Mouse (Mus musculus): Measurements from ENCODE around the gene Clcn7. TPM values are rescaled to one million over a fixed set of nuclear protein-coding genes. Genes with fewer than 3 reads are reported as not detected.
"Not testable (repeated sequence)": the region's sequence is repeated elsewhere in the genome, so short reads cannot be mapped to it uniquely, and the experiment has no call there.

Clcn7 gene
- polyA plus RNA-seq, 1 experiment from 2014 or later = 34.3 TPM

DNA sequence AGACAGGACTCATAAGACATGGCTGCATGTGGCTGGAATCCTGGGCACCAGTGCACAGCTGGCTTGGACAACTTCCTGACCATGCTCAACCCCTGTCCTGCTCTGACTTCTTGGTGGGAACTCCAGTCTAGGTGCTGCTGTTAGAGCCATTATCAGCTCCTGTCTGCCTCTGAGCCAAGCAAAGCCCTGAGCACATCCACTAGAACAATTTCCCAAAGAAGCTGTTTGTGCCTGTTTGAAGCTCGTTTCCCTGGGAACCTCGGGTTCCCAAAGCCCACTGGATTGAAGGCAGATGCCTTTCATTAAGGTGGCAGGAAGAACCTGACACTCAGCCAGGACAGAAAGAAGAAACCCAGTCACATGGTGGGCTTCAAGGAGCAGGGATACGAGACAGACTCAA, 12.8 kb upstream of the Clcn7 start, which contains the start of gene Ptx4:
Gene Ptx4, plus strand, starts transcription at position 355 of the 400 bp plus-strand sequence.
- Histone ChIP-seq H3K4me2 (ENCODE audit: low read length) (no peak within 1 kb of the TSS), H3K27me3 (replicated peaks; ENCODE audit: control insufficient read depth, insufficient read depth, low read length) (no peaks in the 10 kb centered on the region; the same call in 1 of the 2 replicates), H3K4me3 (replicated peaks; ENCODE audit: low read length) (no peak within 1 kb of the TSS), H3K4me1 (replicated peaks; ENCODE audit: control insufficient read depth, insufficient read depth, low read length) (peaks cover 5% of the 10 kb centered on the region), H3K36me3 (ENCODE audit: control insufficient read depth, insufficient read depth) (no peaks in the 10 kb centered on the region), H3K9ac (replicated peaks; ENCODE audit: low read depth, low read length) (no peak within 1 kb of the TSS), H3K9me3 (ENCODE audit: control insufficient read depth, low read length) (no peaks in the 10 kb centered on the region), H3K27ac (ENCODE audit: low read length) (no peak within 1 kb of the TSS)
- no peak for ATAC-seq
- 48% methylated on average over 3 of the region's 3 CpGs for WGBS

- H3K4me3 ChIP-seq (replicated peaks; ENCODE audit: low read length) = no peak overlapping the region
- no peaks in the 10 kb centered on the region for H3K36me3 ChIP-seq (ENCODE audit: control insufficient read depth, insufficient read depth)
- no peak overlapping the region for H3K9ac ChIP-seq (replicated peaks; ENCODE audit: low read depth, low read length)
- no peak overlapping the region for H3K4me2 ChIP-seq (ENCODE audit: low read length)
- H3K27me3 ChIP-seq (replicated peaks; ENCODE audit: control insufficient read depth, insufficient read depth, low read length) = no peaks in the 10 kb centered on the region; the same call in 1 of the 2 replicates
- no peak overlapping the region for H3K27ac ChIP-seq (ENCODE audit: low read length)
- H3K4me1 ChIP-seq (replicated peaks; ENCODE audit: control insufficient read depth, insufficient read depth, low read length) = no peaks in the 10 kb centered on the region
- WGBS = 28% methylated on average over 7 of the region's 7 CpGs
- ATAC-seq = no peak
- H3K9me3 ChIP-seq (ENCODE audit: control insufficient read depth, low read length) = no peaks in the 10 kb centered on the region
These were observed 9.2 kb upstream of the Clcn7 start for GRCm38 (mm10) chr17:25123979-25124378.

GRCm38 (mm10) chr17:25125442-25126060, 7.6 kb upstream of the Clcn7 start:
- H3K27ac ChIP-seq (ENCODE audit: low read length); ATAC-seq: not testable (repeated sequence)
- WGBS = 72% methylated on average over 3 of the region's 3 CpGs

GRCm38 (mm10) chr17:25127079-25127478, 6.1 kb upstream of the Clcn7 start:
- Histone ChIP-seq H3K4me3 (replicated peaks; ENCODE audit: low read length) (no peak overlapping the region), H3K27ac (ENCODE audit: low read length) (no peak overlapping the region), H3K36me3 (ENCODE audit: control insufficient read depth, insufficient read depth) (no peaks in the 10 kb centered on the region), H3K9me3 (ENCODE audit: control insufficient read depth, low read length) (no peaks in the 10 kb centered on the region), H3K4me1 (replicated peaks; ENCODE audit: control insufficient read depth, insufficient read depth, low read length) (no peaks in the 10 kb centered on the region), H3K9ac (replicated peaks; ENCODE audit: low read depth, low read length) (no peak overlapping the region), H3K27me3 (replicated peaks; ENCODE audit: control insufficient read depth, insufficient read depth, low read length) (no peaks in the 10 kb centered on the region; the same call in 1 of the 2 replicates), H3K4me2 (ENCODE audit: low read length) (no peak overlapping the region)
- 57% methylated on average over 8 of the region's 8 CpGs for WGBS
- no peak for ATAC-seq

More at GRCm38 (mm10) chr17:25125442-25126060, 7.6 kb upstream of the Clcn7 start:
- H3K9ac ChIP-seq (replicated peaks; ENCODE audit: low read depth, low read length); H3K4me2 ChIP-seq (ENCODE audit: low read length); H3K4me1 ChIP-seq (replicated peaks; ENCODE audit: control insufficient read depth, insufficient read depth, low read length); H3K9me3 ChIP-seq (ENCODE audit: control insufficient read depth, low read length); H3K27me3 ChIP-seq (replicated peaks; ENCODE audit: control insufficient read depth, insufficient read depth, low read length); H3K36me3 ChIP-seq (ENCODE audit: control insufficient read depth, insufficient read depth); H3K4me3 ChIP-seq (replicated peaks; ENCODE audit: low read length): not testable (repeated sequence)

- WGBS = 68% methylated on average over 9 of the region's 9 CpGs
- no peak overlapping the region for H3K4me3 ChIP-seq (replicated peaks; ENCODE audit: low read length)
- H3K9ac ChIP-seq (replicated peaks; ENCODE audit: low read depth, low read length) = no peak overlapping the region
- ATAC-seq = no peak
- no peak overlapping the region for H3K27ac ChIP-seq (ENCODE audit: low read length)
- no peaks in the 10 kb centered on the region for H3K4me1 ChIP-seq (replicated peaks; ENCODE audit: control insufficient read depth, insufficient read depth, low read length)
- H3K9me3 ChIP-seq (ENCODE audit: control insufficient read depth, low read length) = no peaks in the 10 kb centered on the region
- no peaks in the 10 kb centered on the region for H3K36me3 ChIP-seq (ENCODE audit: control insufficient read depth, insufficient read depth)
- H3K4me2 ChIP-seq (ENCODE audit: low read length) = no peak overlapping the region
- no peaks in the 10 kb centered on the region; the same call in 1 of the 2 replicates for H3K27me3 ChIP-seq (replicated peaks; ENCODE audit: control insufficient read depth, insufficient read depth, low read length)
These were observed 5.5 kb upstream of the Clcn7 start for GRCm38 (mm10) chr17:25127681-25128080.

DNA sequence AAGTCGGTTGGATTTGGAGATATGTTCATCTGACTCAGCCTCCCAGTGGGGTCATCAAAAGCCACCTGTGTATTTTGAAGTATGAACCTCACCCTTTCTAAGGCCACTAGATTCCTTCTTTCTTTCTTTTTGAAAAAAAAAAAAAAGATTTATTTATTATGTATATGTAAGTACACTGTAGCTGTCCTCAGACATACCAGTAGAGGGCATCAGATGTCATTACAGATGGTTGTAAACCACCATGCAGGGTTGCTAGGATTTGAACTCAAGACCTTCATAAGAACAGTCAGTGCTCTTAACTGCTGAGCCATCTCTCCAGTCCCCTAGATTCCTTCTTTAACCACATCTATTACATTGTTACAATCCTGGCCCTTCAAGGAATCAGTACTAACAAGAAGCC, 3.1 kb upstream of the Clcn7 start:
- WGBS = 83% methylated on average over 1 of the region's 1 CpGs
- Histone ChIP-seq H3K9ac (replicated peaks; ENCODE audit: low read depth, low read length) (no peak overlapping the region), H3K27me3 (replicated peaks; ENCODE audit: control insufficient read depth, insufficient read depth, low read length) (no peaks in the 10 kb centered on the region), H3K9me3 (ENCODE audit: control insufficient read depth, low read length) (no peaks in the 10 kb centered on the region), H3K4me3 (replicated peaks; ENCODE audit: low read length) (no peak overlapping the region), H3K27ac (ENCODE audit: low read length) (no peak overlapping the region), H3K4me2 (ENCODE audit: low read length) (no peak overlapping the region), H3K4me1 (replicated peaks; ENCODE audit: control insufficient read depth, insufficient read depth, low read length) (peaks cover 10% of the 10 kb centered on the region), H3K36me3 (ENCODE audit: control insufficient read depth, insufficient read depth) (no peaks in the 10 kb centered on the region)
- ATAC-seq = no peak

GRCm38 (mm10) chr17:25135622-25136021, 2.4 kb downstream of the Clcn7 start:
- ATAC-seq = no peak
- Histone ChIP-seq H3K4me2 (ENCODE audit: low read length) (no peak overlapping the region), H3K27ac (ENCODE audit: low read length) (no peak overlapping the region), H3K4me1 (replicated peaks; ENCODE audit: control insufficient read depth, insufficient read depth, low read length) (peaks cover 10% of the 10 kb centered on the region), H3K9me3 (ENCODE audit: control insufficient read depth, low read length) (no peaks in the 10 kb centered on the region), H3K36me3 (ENCODE audit: control insufficient read depth, insufficient read depth) (no peaks in the 10 kb centered on the region), H3K27me3 (replicated peaks; ENCODE audit: control insufficient read depth, insufficient read depth, low read length) (no peaks in the 10 kb centered on the region), H3K9ac (replicated peaks; ENCODE audit: low read depth, low read length) (no peak overlapping the region), H3K4me3 (replicated peaks; ENCODE audit: low read length) (no peak overlapping the region)
- WGBS = 90% methylated on average over 6 of the region's 6 CpGs

DNA sequence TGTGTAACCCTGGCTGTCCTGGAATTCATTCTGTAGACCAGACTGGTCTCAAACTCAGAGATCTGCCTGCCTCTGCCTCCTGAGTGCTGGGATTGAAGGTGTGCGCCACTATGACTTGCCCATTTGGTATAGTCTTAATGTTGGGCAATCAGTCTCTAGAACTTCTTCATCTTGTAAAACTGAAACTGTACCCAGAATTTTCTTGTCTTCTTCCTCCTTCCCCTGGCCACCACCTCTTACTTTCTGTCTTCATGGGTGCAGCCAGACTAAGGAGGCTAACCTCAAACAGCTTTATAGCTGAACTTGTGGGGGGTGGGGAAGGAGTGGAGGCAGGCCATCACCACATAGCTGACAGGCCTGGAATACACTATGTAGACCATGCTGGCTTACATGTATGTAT, 5.6 kb downstream of the Clcn7 start:
- Histone ChIP-seq H3K27ac (ENCODE audit: low read length) (no peak overlapping the region), H3K4me2 (ENCODE audit: low read length) (no peak overlapping the region), H3K27me3 (replicated peaks; ENCODE audit: control insufficient read depth, insufficient read depth, low read length) (no peaks in the 10 kb centered on the region), H3K9ac (replicated peaks; ENCODE audit: low read depth, low read length) (no peak overlapping the region), H3K36me3 (ENCODE audit: control insufficient read depth, insufficient read depth) (no peaks in the 10 kb centered on the region), H3K4me1 (replicated peaks; ENCODE audit: control insufficient read depth, insufficient read depth, low read length) (peaks cover 9% of the 10 kb centered on the region), H3K9me3 (ENCODE audit: control insufficient read depth, low read length) (no peaks in the 10 kb centered on the region), H3K4me3 (replicated peaks; ENCODE audit: low read length) (no peak overlapping the region)
- ATAC-seq = no peak
- 100% methylated on average over 1 of the region's 1 CpGs for WGBS

- WGBS = 67% methylated on average over 4 of the region's 4 CpGs
These were observed 6.8 kb downstream of the Clcn7 start for GRCm38 (mm10) chr17:25139960-25140359.

DNA sequence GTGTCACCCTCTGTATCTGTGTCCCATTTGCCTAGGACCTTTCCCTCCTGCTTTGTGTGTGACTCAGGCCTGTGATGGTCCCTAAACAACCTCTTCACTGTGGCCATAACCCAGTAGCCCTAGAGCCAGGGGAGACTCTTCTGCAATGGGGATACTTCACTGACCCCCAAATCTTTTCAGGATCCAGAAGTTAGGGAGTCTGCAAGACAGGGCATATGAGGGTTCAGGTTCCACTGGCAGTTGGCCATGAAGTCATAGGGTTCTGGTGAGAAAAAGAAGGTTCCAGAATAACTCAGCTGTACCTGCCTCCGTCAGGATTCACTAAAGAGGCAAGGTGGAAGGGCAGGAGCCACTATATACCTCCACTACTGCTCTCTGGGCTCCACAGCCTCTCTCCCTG, 29.0 kb downstream of the Clcn7 start, which contains the start of gene Ccdc154:
Gene Ccdc154, plus strand, starts transcription at position 301 of the 400 bp plus-strand sequence.
- Histone ChIP-seq H3K27ac (ENCODE audit: low read length) (no peak within 1 kb of the TSS), H3K4me2 (ENCODE audit: low read length) (no peak within 1 kb of the TSS), H3K9ac (replicated peaks; ENCODE audit: low read depth, low read length) (no peak within 1 kb of the TSS), H3K9me3 (ENCODE audit: control insufficient read depth, low read length) (no peaks in the 10 kb centered on the region), H3K36me3 (ENCODE audit: control insufficient read depth, insufficient read depth) (peaks cover 9% of the 10 kb centered on the region; the same call in 1 of the 2 replicates), H3K4me1 (replicated peaks; ENCODE audit: control insufficient read depth, insufficient read depth, low read length) (no peaks in the 10 kb centered on the region), H3K4me3 (replicated peaks; ENCODE audit: low read length) (no peak within 1 kb of the TSS), H3K27me3 (replicated peaks; ENCODE audit: control insufficient read depth, insufficient read depth, low read length) (no peaks in the 10 kb centered on the region)
- 92% methylated on average over 1 of the region's 1 CpGs for WGBS
- no peak for ATAC-seq

More at GRCm38 (mm10) chr17:25139960-25140359, 6.8 kb downstream of the Clcn7 start:
- H3K4me1 ChIP-seq (replicated peaks; ENCODE audit: control insufficient read depth, insufficient read depth, low read length) = no peaks in the 10 kb centered on the region
- H3K27ac ChIP-seq (ENCODE audit: low read length) = no peak overlapping the region
- no peaks in the 10 kb centered on the region for H3K36me3 ChIP-seq (ENCODE audit: control insufficient read depth, insufficient read depth)
- H3K27me3 ChIP-seq (replicated peaks; ENCODE audit: control insufficient read depth, insufficient read depth, low read length) = no peaks in the 10 kb centered on the region
- H3K9ac ChIP-seq (replicated peaks; ENCODE audit: low read depth, low read length) = no peak overlapping the region
- H3K9me3 ChIP-seq (ENCODE audit: control insufficient read depth, low read length) = no peaks in the 10 kb centered on the region
- H3K4me3 ChIP-seq (replicated peaks; ENCODE audit: low read length) = no peak overlapping the region
- no peak overlapping the region for H3K4me2 ChIP-seq (ENCODE audit: low read length)
- ATAC-seq = no peak
